Mouse (Mus musculus): ENCODE data around the gene Tlcd1. TPM values are rescaled to one million over a fixed set of nuclear protein-coding genes. Genes with fewer than 3 reads are reported as not detected.

Gene Tlcd1
- total and polyA plus RNA-seq, 3 experiments = 23.3 to 28.3 TPM; not detected in 1

DNA sequence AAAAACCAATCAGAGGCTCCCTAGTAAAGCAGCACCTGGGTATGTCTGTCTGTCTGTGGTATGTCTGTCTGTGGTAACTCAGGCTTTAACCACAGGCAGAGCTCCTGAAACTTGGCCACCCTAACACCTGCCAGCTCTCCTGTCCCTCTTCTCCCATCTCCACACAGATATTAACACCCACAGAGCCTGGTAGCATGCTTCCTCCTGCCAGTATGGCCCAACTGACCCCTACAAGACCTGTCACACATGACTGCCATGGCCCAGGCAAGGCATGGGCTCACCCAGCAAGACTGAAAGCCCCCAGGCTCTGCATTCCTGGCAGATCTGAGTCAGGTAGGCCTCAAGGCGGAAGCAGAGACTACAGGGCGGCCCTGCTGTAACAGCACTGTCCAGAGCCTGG is 13.5 kb upstream of the Tlcd1 start:
- H3K4me3 ChIP-seq (ENCODE audit: control insufficient read depth in 1 of 2, insufficient read depth in 1 of 2, low read depth in 2 of 2, low read length in 2 of 2) = no peak overlapping the region
- H3K36me3 ChIP-seq (ENCODE audit: control insufficient read depth in 1 of 2, insufficient read depth in 2 of 2, low read length in 2 of 2) = peaks cover 0 to 16% of the 10 kb centered on the region in 2 experiments; a peak in 2 of 4 replicates
- H3K9me3 ChIP-seq (replicated peaks; ENCODE audit: insufficient read depth, low read length) = no peaks in the 10 kb centered on the region
- no peak overlapping the region for H3K9ac ChIP-seq (ENCODE audit: control insufficient read depth, low read depth, low read length, poor library complexity, severe bottlenecking)
- peaks cover 13% of the 10 kb centered on the region for H3K79me2 ChIP-seq (ENCODE audit: control insufficient read depth, insufficient read depth, low read length, poor library complexity)
- TF ChIP-seq BHLHE40 (IDR thresholded peaks at IDR 0.05; ENCODE audit: borderline replicate concordance, low read depth, low read length) (no peak), SMC3 (IDR thresholded peaks at IDR 0.05; ENCODE audit: low read depth, low read length) (no peak), MYB (IDR thresholded peaks at IDR 0.05; ENCODE audit: low read depth, low read length) (no peak), TAL1 (IDR thresholded peaks at IDR 0.05; ENCODE audit: low read length) (no peak), POLR2AphosphoS2 (IDR thresholded peaks at IDR 0.05; ENCODE audit: low read length) (no peak), HCFC1 (IDR thresholded peaks at IDR 0.05; ENCODE audit: low read depth, low read length) (no peak)
- no peaks in the 10 kb centered on the region for H3K27me3 ChIP-seq (ENCODE audit: control insufficient read depth in 1 of 2, insufficient read depth in 2 of 2, low read length in 2 of 2)
- no peak for DNase-seq (ENCODE audit: low read depth, low spot score)
- H3K4me1 ChIP-seq (ENCODE audit: control insufficient read depth in 1 of 2, insufficient read depth in 2 of 2, low read length in 2 of 2) = peaks cover 13 to 30% of the 10 kb centered on the region in 2 experiments
- H3K27ac ChIP-seq (ENCODE audit: control insufficient read depth, low read depth, low read length) = no peak overlapping the region

DNA sequence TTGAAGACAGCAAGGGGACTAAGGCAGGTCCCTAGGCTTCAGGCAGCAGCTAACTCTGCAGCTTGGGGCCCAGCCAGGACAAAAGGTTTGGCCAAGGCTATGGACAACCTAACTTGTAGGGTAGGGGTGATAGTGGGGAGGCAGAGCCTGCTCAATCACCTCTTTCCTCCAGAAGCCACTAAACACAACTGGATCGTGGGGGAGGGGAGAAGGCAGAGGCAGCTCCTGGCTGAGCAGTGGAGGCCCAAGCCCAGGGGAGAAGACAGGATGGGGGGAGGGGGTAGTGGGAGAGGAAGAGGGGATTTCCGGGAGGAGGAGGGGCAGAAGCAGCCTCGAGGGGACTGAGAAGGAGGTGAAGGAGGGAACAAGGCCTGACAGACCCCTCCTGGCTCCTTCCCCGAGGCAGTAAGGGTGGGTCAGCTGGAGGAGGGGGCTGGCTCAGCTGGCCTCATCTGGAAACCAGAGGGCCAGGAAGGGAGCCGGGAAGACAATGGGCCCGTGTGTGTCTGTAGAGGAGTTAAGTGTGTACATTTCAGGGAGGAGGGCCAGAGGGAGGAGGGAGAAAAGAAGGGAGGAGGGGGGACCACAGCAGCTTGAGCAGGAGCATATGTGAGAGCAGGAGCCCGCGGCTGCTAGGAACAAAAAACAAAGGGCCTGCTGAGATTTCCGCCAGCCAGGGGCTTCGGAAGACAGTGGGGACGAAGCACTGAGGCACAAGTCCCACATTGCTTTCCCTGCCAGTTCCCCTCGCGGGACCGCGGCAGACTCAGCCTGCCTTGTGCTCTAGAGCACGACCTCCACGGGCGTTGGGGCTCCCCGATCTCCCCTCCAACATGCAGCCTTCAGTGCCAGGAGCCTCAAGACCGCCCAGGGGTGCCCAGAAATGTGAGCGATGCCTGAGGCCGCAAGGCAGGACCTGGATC is 12.6 kb upstream of the Tlcd1 start:
- 0 out of 2 replicates have a peak, but pooled peaks have one; percentile 18 for TF ChIP-seq MYC (IDR thresholded peaks at IDR 0.05; ENCODE audit: low read depth, low read length)
- no peak for TF ChIP-seq GABPA (IDR thresholded peaks at IDR 0.05; ENCODE audit: low read depth, low read length)
- no peaks in the 10 kb centered on the region for H3K27me3 ChIP-seq (ENCODE audit: control insufficient read depth in 1 of 2, insufficient read depth in 2 of 2, low read length in 2 of 2)
- H3K27ac ChIP-seq (ENCODE audit: control insufficient read depth, low read depth, low read length) = no peak overlapping the region
- DNase-seq (ENCODE audit: low read depth, low spot score) = peak; percentile 53
- peak overlapping the region; percentile 89 for H3K9ac ChIP-seq (ENCODE audit: control insufficient read depth, low read depth, low read length, poor library complexity, severe bottlenecking)
- H3K9me3 ChIP-seq (replicated peaks; ENCODE audit: insufficient read depth, low read length) = no peaks in the 10 kb centered on the region
- peaks cover 13% of the 10 kb centered on the region for H3K79me2 ChIP-seq (ENCODE audit: control insufficient read depth, insufficient read depth, low read length, poor library complexity)
- H3K4me3 ChIP-seq (ENCODE audit: control insufficient read depth in 1 of 2, insufficient read depth in 1 of 2, low read depth in 2 of 2, low read length in 2 of 2) = peak overlapping the region; percentile 87 to 92
- H3K36me3 ChIP-seq (ENCODE audit: control insufficient read depth in 1 of 2, insufficient read depth in 2 of 2, low read length in 2 of 2) = peaks cover 0 to 23% of the 10 kb centered on the region in 2 experiments; a peak in 2 of 4 replicates
- peaks cover 20 to 34% of the 10 kb centered on the region in 2 experiments for H3K4me1 ChIP-seq (ENCODE audit: control insufficient read depth in 1 of 2, insufficient read depth in 2 of 2, low read length in 2 of 2)

GRCm38 (mm10) chr11:78164604-78164923 is 11.9 kb upstream of the Tlcd1 start:
- no peak overlapping the region for H3K27ac ChIP-seq (ENCODE audit: control insufficient read depth, low read depth, low read length)
- peaks cover 13% of the 10 kb centered on the region for H3K79me2 ChIP-seq (ENCODE audit: control insufficient read depth, insufficient read depth, low read length, poor library complexity)
- H3K36me3 ChIP-seq (ENCODE audit: control insufficient read depth in 1 of 2, insufficient read depth in 2 of 2, low read length in 2 of 2) = peaks cover 0 to 23% of the 10 kb centered on the region in 2 experiments; a peak in 2 of 4 replicates
- no peaks in the 10 kb centered on the region for H3K9me3 ChIP-seq (replicated peaks; ENCODE audit: insufficient read depth, low read length)
- peaks cover 20 to 37% of the 10 kb centered on the region in 2 experiments for H3K4me1 ChIP-seq (ENCODE audit: control insufficient read depth in 1 of 2, insufficient read depth in 2 of 2, low read length in 2 of 2)
- peak overlapping the region; percentile 87 to 92 for H3K4me3 ChIP-seq (ENCODE audit: control insufficient read depth in 1 of 2, insufficient read depth in 1 of 2, low read depth in 2 of 2, low read length in 2 of 2)
- no peaks in the 10 kb centered on the region for H3K27me3 ChIP-seq (ENCODE audit: control insufficient read depth in 1 of 2, insufficient read depth in 2 of 2, low read length in 2 of 2)
- TF ChIP-seq UBTF (IDR thresholded peaks at IDR 0.05; ENCODE audit: borderline replicate concordance, insufficient read depth, low read depth, low read length) = no peak
- no peak for TF ChIP-seq MEF2A (IDR thresholded peaks at IDR 0.05; ENCODE audit: extremely low read depth, insufficient replicate concordance, low read depth, low read length, poor library complexity, severe bottlenecking)
- no peak for TF ChIP-seq NELFE (IDR thresholded peaks at IDR 0.05; ENCODE audit: low read depth, low read length)
- TF ChIP-seq MAX (IDR thresholded peaks at IDR 0.05; ENCODE audit: low read length) = no peak
- no peak for TF ChIP-seq TBP (IDR thresholded peaks at IDR 0.05; ENCODE audit: low read depth, low read length)
- no peak for TF ChIP-seq ZNF384 (IDR thresholded peaks at IDR 0.05; ENCODE audit: low read depth, low read length)
- TF ChIP-seq ZMIZ1 (IDR thresholded peaks at IDR 0.05; ENCODE audit: low read depth, low read length) = no peak
- no peak for TF ChIP-seq POLR2AphosphoS5 (IDR thresholded peaks at IDR 0.05; ENCODE audit: borderline replicate concordance, low read depth, low read length)
- TF ChIP-seq ETS1 (IDR thresholded peaks at IDR 0.05; ENCODE audit: low read depth, low read length) = no peak
- DNase-seq (ENCODE audit: low read depth, low spot score) = peak; percentile 45
- peak overlapping the region; percentile 89 for H3K9ac ChIP-seq (ENCODE audit: control insufficient read depth, low read depth, low read length, poor library complexity, severe bottlenecking)

Measured in MEL (cell line).